Mouse (Mus musculus) CD4-positive, CD25-positive, alpha-beta regulatory T cell, adult 9 weeks (primary cell): ENCODE data around the gene Hmgcs2. TPM values are rescaled to one million over a fixed set of nuclear protein-coding genes. Genes with fewer than 3 reads are reported as not detected.

Experiments
- polyA plus RNA-seq: library from polyadenylated mRNA; unstranded; fragments of 100-300 nt; shearing (Covaris generic); gene quantifications from one replicate; pipeline ENCODE4 v1.2.1, GENCODE M21; 2017

The Hmgcs2 gene
- polyA plus RNA-seq: not detected

DNA sequence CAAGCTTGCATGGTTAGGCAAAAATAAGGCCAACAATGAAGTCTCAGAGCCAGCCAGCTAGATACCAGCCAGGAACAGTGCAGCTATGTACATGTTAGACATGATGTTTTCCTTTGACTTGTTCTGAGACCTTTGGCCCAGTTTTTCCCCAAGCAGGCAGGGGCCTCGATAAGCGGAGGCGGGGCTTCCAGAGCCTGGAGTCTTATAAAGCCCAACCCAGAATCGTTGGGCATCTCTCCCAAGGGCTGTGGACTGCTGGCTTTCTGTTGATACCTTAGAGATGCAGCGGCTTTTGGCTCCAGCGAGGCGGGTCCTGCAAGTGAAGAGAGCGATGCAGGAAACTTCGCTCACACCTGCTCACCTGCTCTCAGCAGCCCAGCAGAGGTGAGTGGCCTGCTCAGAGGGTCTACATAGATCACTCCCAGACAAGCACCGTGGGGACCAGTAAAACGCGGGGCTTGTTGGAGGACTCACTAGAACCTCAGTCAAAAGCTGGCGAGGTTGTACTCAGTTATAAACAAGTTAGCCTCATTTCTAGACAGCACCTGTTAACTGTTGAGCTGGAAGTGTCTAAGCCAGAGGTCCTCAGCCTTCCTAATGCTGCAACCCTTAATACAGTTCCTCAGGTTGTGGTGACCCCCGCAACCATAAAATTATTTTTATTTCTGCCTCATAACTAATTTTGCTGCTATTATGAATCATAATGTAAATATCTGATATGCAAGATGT, at the start of gene Hmgcs2:
Gene Hmgcs2, plus strand, starts transcription at position 232 of the 729 bp plus-strand sequence.

DNA sequence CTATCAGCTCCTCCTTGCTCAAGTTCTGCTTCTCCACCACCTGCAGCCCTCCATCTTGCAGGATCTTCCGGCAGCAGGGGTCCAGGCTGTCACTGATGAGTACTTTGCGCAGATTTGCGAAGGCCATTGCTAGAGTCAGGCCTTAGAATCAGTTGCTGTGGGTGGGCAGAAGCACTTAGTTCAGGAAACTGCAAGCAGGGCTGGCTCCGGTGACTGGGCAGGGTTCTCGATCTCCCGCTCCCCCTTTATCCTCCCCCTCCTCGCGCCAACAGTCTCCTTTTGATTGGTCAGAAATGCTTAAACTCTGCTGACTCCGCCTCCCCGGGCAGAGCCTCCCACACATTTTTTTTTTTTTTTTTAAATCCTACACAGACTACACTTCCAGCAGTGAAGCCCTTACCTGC, 59.5 kb downstream of the Hmgcs2 start, which contains the start of gene Phgdh:
Gene Phgdh, minus strand, starts transcription at position 285 of the 404 bp plus-strand sequence.

Other genes starting within 250 kb of the Hmgcs2 start
- 0.07 TPM for gene Adam30, start 119.8 kb upstream of the Hmgcs2 start, polyA plus RNA-seq
- gene Reg4, start 58.3 kb upstream of the Hmgcs2 start, polyA plus RNA-seq: not detected
- 169 TPM for gene Phgdh, start 59.6 kb downstream of the Hmgcs2 start, polyA plus RNA-seq
- not detected for gene Zfp697, start 102.0 kb downstream of the Hmgcs2 start, polyA plus RNA-seq
- gene Gm4450, start 176.7 kb downstream of the Hmgcs2 start, polyA plus RNA-seq: not detected
- not detected for gene Hsd3b4, start 230.1 kb downstream of the Hmgcs2 start, polyA plus RNA-seq